Mouse (Mus musculus) stomach, postnatal 0 days (tissue): Measurements from ENCODE around the gene Gm973. TPM values are rescaled to one million over a fixed set of nuclear protein-coding genes. Genes with fewer than 3 reads are reported as not detected.
A peak's percentile ranks its signal among the peaks of the same experiment; 100 is the strongest.

Experiments used
- ATAC-seq: fragments of 200-750 bp; cut with Nextera tagmentation; 2 replicates; pipeline ENCODE4 v1.8.0; 2017; ENCODE audit not compliant: low FRiP score, low TSS enrichment
- DNase-seq: peaks from one replicate; pipeline ENCODE4 v3.0.0-alpha.2; 2016; ENCODE audit warnings: low spot score
- H3K27ac ChIP-seq: fragments of 300-500 bp; sonication (generic); replicated peaks from 2 replicates; pipeline ENCODE4 v1.5.1; 2014; ENCODE audit warnings: mild to moderate bottlenecking, control low read depth
- H3K27me3 ChIP-seq: fragments of 300-500 bp; sonication (generic); 2 replicates; pipeline ENCODE4 v1.6.1; 2014; ENCODE audit warnings: low read length; ENCODE audit not compliant: control insufficient read depth, insufficient read depth
- H3K36me3 ChIP-seq: fragments of 300-500 bp; sonication (generic); 2 replicates; pipeline ENCODE4 v1.6.1; 2014; ENCODE audit warnings: low read length, mixed read lengths; ENCODE audit not compliant: control insufficient read depth, insufficient read depth
- H3K4me1 ChIP-seq: fragments of 300-500 bp; sonication (generic); replicated peaks from 2 replicates; pipeline ENCODE4 v1.6.1; 2014; ENCODE audit warnings: antibody characterized with exemption; ENCODE audit not compliant: control insufficient read depth, insufficient read depth
- H3K4me2 ChIP-seq: fragments of 300-500 bp; sonication (generic); replicated peaks from 2 replicates; pipeline ENCODE4 v1.6.1; 2014; ENCODE audit warnings: low read depth, mild to moderate bottlenecking, control low read depth, moderate library complexity
- H3K4me3 ChIP-seq: fragments of 300-500 bp; sonication (generic); 2 replicates; pipeline ENCODE4 v1.5.1; 2014; ENCODE audit warnings: low read depth, low read length, control low read depth
- H3K9ac ChIP-seq: fragments of 300-500 bp; sonication (generic); 2 replicates; pipeline ENCODE4 v1.6.1; 2014; ENCODE audit warnings: mild to moderate bottlenecking, low read length, control low read depth, mixed read lengths
- H3K9me3 ChIP-seq: fragments of 300-500 bp; sonication (generic); 2 replicates; pipeline ENCODE4 v1.6.1; 2016; ENCODE audit warnings: low read length; ENCODE audit not compliant: control insufficient read depth
- CTCF ChIP-seq: IDR thresholded peaks from 2 replicates; pipeline ENCODE4 v1.5.1; 2016; ENCODE audit warnings: antibody characterized with exemption, low read depth, mild to moderate bottlenecking, moderate library complexity
- EP300 ChIP-seq: optimal IDR thresholded peaks from 2 replicates; pipeline ENCODE3; 2016; ENCODE audit warnings: antibody characterized with exemption
- WGBS: fragments of 180-500 bp; shearing (Covaris S2); extraction: QIAGEN DNeasy Blood & Tissue Kit; methylation state at CpG from one replicate; pipeline ENCODE4 v1.1.7; 2014; 5-methylcytosine and 5-hydroxymethylcytosine counted together
- polyA plus RNA-seq: library from polyadenylated mRNA; unstranded; fragments of >200 nt; fragmentation: Nextera tagmentation; extraction: Ambion mirVana; gene quantifications from 2 replicates; pipeline ENCODE4 v1.2.1, GENCODE M21; 2015

The Gm973 gene
- polyA plus RNA-seq, 1 experiment from 2014 or later: 0.51 TPM

DNA sequence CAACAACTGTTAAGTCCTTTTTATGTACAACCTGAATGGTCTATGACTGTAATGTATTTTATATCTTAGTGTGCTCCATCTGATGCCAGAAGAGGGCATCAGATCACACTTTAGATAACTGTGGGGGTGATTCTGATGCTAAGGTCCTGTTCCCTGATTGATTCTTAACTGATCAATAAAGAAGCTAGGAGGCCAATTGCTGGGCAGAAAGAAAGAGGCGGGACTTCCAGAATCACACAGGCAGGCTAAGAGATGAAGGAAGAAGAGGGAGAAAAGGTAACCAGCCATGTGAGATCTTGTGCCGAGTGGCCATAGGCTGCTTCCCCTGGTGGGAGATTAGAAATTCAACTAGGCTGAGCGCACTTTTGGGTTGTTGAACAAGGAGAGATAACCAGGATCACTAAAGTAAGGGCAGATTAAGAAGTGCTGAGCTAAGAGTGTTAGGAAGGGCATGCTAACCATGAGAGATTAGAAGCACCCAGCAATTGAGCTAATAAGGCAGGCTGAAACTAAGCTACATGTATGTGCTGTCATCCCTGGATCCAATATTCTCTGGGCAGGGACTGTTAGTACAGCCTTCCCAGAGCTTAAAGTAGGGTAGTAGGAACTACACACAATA lies 135.2 kb downstream of the Gm973 start:
- no peaks in the 10 kb centered on the region for H3K4me1 ChIP-seq
- no peak overlapping the region for H3K27ac ChIP-seq
- no peaks in the 10 kb centered on the region for H3K27me3 ChIP-seq
- ATAC-seq (no peak), DNase-seq (no peak)
- H3K4me3 ChIP-seq: no peak overlapping the region
- H3K36me3 ChIP-seq: no peaks in the 10 kb centered on the region; the same call in 1 of the 2 replicates
- no peak overlapping the region for H3K4me2 ChIP-seq
- TF ChIP-seq EP300 (no peak), CTCF (0 out of 2 replicates have a peak, but pooled peaks have one; percentile 6)
- no peak overlapping the region for H3K9ac ChIP-seq
- 96% methylated on average over 3 of the region's 3 CpGs for WGBS
- no peaks in the 10 kb centered on the region for H3K9me3 ChIP-seq

DNA sequence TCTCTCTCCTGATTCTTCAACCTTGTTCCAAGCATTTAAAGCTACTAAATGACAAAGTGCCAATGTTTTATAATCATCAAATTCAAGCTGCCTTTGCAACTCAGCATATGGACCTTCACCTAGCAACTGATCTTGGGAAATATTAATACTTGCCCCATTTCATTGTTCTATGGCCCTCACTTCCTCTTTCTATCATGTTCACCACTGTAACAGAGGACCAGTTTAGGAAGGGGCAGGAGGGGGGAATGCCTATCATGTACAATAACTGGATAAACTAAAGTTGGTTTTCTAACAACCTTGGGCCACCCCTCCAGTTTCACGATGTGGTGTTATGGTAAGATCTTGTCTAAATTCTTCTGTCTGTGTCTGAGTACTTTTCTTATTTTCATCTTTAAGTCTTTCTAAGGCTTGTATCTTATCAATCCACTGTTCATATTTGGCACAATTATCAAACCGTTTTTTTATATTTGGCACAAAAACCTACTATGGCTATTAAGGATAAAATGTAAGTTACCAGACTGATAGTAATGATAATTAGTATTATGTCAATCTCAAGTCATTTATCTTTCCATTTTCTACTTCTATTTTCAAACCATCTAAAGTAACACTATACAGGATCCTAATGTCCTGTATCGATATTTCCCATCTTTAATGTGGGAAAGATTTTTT lies 137.3 kb downstream of the Gm973 start:
- H3K4me1 ChIP-seq: no peaks in the 10 kb centered on the region
- H3K9me3 ChIP-seq: no peaks in the 10 kb centered on the region
- no peak overlapping the region for H3K4me3 ChIP-seq
- H3K27ac ChIP-seq: no peak overlapping the region
- TF ChIP-seq EP300 (no peak), CTCF (no peak)
- H3K9ac ChIP-seq: no peak overlapping the region
- no peaks in the 10 kb centered on the region for H3K27me3 ChIP-seq
- H3K4me2 ChIP-seq: no peak overlapping the region
- H3K36me3 ChIP-seq: no peaks in the 10 kb centered on the region; the same call in 1 of the 2 replicates
- ATAC-seq (no peak), DNase-seq (no peak)
- WGBS: 92% methylated on average over 3 of the region's 3 CpGs

DNA sequence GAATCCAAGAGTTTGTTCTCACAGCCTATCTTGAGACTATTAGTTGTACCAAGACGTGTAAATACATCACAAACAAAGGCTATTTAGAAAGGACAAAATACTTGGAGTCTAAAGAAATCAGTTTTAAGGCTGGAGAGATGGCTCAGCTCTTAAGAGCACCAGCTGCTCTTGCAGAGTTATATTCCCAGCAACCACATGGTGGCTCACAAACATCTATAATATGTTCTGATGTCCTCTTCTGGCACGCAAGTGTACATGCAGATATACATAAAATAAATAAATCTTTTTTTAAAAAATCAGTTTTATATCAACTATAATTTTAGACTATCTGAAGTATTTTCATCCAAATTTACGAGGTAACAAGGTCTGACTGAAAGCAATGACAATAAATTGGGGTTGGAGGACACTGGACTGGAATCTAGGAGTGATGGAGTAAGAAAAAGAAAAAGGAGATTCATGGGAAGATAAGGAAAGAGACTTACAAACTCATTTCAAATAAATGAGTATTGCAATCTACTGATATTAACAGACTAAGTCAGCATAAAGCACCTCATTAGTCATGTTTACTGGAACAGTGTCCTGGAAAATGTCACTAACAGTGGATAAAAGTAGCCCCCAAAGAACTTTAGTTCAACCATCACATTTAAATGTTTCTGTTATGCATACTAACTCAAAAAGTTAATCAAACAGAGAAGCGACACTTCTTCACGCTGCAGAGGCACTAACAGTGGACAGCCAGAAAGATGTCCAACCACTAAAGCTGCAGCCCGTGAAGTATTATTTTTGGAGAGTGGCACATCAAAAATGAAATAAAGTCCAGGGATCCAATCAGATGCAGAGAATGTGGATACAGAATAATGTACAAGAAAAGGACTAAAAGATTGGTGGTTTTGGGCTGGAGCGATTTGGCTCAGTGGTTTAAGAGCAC lies 140.4 kb downstream of the Gm973 start:
- Histone ChIP-seq H3K9ac (no peak overlapping the region), H3K4me3 (no peak overlapping the region), H3K27ac (no peak overlapping the region), H3K9me3 (no peaks in the 10 kb centered on the region), H3K4me1 (no peaks in the 10 kb centered on the region), H3K27me3 (no peaks in the 10 kb centered on the region), H3K4me2 (no peak overlapping the region), H3K36me3 (no peaks in the 10 kb centered on the region)
- ATAC-seq (no peak), DNase-seq (no peak)
- TF ChIP-seq CTCF: peak; percentile 48
- TF ChIP-seq EP300: no peak
- 69% methylated on average over 7 of the region's 7 CpGs for WGBS

DNA sequence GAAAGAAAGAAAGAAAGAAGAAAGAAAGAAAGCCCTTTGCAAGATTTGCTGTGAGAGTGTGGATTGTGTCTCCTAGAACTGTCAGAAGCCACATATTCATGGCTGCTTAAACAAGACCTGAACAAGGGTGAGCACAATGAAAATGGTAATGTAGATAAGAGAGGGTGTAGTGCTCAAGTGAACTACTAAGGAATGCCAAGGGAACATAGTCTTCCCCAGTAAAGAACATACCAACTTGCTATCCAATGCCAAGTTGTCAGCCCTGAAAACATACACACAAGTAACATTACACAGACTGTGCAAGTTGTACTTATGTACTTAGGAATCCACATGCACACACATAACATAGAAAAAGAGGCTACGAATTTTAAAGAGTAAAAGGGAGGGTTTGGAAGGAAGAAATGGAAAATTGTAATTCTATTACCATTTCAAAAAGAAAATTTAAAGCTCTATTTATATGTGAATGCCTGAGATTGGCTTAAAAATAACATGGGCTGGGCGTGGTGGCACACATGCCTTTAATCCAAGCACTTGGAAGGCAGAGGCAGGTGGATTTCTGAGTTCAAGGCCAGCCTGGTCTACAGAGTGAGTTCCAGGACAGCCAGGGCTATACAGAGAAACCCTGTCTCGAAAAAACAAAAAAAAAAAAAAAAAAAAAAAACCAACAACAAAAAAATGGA lies 147.5 kb downstream of the Gm973 start:
- no peak overlapping the region for H3K27ac ChIP-seq
- H3K4me3 ChIP-seq: no peak overlapping the region
- H3K4me2 ChIP-seq: no peak overlapping the region
- no peak for DNase-seq
- H3K4me1 ChIP-seq: no peaks in the 10 kb centered on the region
- H3K36me3 ChIP-seq: no peaks in the 10 kb centered on the region
- no peaks in the 10 kb centered on the region for H3K9me3 ChIP-seq
- H3K27me3 ChIP-seq: no peaks in the 10 kb centered on the region
- ATAC-seq: no peak
- WGBS: 81% methylated on average over 3 of the region's 3 CpGs
- TF ChIP-seq CTCF: no peak
- no peak for TF ChIP-seq EP300
- no peak overlapping the region for H3K9ac ChIP-seq

DNA sequence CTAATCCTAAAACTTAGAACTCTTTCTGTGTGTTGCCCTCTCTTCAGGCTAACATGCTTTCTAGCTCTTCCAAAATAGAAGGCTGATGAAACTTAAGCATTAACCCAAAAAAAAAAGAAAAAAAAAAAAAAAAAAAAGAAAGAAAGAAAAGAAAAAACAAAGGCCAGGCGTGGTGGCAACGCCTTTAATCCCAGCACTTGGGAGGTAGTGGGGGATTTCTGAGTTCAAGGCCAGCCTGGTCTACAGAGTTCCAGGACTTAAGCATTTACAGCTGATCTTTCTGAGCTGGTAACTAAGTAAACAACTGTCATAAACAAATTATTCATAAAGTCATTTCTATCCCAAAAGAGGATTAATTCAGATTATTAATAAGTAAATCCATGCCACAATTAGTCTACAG lies 152.8 kb downstream of the Gm973 start:
- DNase-seq: no peak
- no peak for TF ChIP-seq CTCF
- TF ChIP-seq EP300: no peak
- H3K27me3 ChIP-seq: no peaks in the 10 kb centered on the region
- H3K4me2 ChIP-seq: peak overlapping the region; percentile 54; the same call in 1 of the 2 replicates
- H3K9me3 ChIP-seq: no peaks in the 10 kb centered on the region
- no peaks in the 10 kb centered on the region for H3K36me3 ChIP-seq
- no peak overlapping the region for H3K9ac ChIP-seq
- no peaks in the 10 kb centered on the region for H3K4me1 ChIP-seq
- WGBS: 70% methylated on average over 2 of the region's 2 CpGs
- no peak overlapping the region for H3K4me3 ChIP-seq
- H3K27ac ChIP-seq: no peak overlapping the region
- no peak for ATAC-seq
